Mouse (Mus musculus) lung, postnatal 10 days (tissue): ENCODE measurements around the gene Ip6k3.

Source experiments
- DNase-seq: peaks from one replicate; pipeline ENCODE4 v3.0.0; 2021

Gene Ip6k3

DNA sequence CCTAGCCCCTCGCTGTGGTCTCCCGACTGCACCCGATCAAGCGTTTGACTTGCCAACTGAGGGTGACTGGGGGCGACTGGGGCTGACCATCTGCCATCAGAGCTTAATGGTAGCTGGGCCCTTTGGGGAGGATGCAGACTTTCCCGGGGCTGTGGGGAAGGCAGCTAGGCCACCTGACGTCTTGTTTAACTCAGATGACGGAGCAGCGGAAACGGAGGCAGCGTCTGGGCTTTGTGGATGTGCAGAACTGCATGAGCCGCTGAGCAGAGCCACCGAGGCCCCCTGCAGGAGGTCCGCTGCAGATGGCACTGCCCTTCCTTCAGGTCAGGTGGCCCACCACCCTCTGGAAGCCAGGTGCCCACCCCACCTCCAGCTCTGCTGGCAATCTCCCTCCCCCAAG lies 46.3 kb downstream of the Ip6k3 start:
- no peak for DNase-seq

DNA sequence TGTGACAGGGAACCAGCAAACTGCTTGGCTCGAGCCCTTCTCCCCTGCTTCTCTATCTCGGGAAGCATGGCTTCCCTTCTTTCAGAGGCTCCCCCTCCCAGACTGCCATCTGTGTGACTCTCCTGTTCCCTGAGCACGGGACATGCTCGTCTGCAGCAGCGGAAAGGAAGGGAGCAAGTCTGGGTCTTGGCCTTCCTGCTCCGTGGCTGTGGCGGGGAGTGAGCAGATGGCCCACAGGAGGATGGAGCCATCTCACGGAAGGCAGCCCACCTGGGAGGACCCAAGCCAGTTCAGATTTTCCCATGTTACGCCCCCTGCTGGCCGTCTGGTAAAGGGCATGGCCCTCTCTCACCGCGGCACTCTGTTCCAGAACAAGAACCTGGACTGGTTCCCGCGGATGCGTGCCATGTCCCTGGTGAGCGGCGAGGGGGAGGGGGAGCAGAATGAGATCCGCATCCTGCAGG lies 47.0 kb downstream of the Ip6k3 start:
- peak; percentile 86 for DNase-seq

DNA sequence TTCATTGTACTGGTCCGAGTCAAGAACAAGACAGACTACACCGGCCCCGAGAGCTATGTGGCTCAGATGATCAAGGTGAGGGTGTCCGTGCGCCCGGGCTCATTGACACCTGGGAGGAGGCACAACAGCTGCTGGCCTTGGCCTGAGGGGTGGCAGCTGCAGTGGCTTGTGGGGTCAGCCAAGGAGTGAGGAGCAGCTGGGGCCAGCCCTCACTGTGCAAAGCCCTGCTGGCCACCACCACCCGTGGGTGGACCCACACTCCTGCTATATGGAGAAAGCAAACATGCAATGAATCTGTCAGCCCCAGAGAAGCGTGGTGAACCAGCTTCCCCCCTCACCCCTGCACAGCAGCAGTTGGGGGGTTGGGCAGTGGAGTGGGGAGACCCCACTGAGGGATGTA lies 47.6 kb downstream of the Ip6k3 start:
- DNase-seq = peak; percentile 50

DNA sequence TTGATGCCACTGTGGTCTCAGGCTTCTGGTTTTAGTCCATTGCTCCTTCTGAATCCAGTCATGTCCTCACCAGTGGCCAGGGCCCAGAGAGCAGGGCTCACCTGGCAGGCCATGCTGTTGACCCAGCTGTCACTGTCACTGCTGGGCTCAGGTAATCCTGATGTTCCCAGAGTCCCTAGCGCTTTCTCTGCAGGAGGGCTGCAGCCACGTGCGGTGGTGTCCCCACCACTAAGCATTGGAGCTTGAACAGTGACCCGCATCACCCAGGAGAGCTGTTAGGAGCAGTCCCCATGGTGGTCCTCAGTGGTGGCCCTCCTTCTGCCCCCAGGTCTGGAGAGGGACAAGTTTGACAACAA lies 48.1 kb downstream of the Ip6k3 start:
- no peak for DNase-seq

DNA sequence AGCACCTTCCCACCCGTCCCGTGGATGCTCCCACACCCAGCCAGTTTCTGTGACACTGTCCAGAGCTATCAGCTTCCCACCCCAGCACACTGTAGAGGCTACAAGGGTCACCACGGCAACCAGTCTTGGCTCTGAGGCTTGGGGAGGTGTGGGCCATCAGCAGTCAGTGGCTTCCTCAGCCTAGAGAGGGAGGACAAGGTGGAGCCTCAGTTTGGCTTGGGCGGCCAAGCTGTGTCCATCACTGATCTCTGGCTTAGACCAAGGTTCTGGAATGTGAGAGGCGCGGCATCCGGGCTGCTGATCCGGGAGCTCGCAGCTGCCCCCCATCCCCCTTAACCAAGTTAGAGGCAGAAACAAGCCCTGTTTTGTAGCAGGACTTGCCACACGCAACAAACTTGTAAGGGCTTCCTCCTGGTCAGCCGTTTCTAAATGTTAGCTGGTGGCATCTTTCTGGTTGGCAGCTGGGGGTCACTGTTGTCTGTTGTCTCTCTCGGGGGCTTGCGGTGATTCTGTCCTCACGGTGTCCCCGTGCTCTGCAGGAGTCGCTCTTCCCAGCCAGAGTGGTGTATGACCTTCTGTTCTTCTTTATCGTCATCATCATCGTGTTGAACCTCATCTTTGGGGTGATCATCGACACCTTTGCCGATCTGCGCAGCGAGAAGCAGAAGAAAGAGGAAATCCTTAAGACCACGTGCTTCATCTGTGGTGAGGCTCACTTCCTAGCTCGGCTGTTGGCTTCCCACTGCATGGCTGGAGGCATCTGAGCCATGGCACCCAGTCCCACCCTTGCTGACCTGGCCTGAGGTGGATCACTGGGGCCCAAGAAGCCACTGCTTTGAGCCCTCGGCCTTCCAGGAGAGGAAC lies 48.7 kb downstream of the Ip6k3 start:
- DNase-seq = peak; percentile 74

DNA sequence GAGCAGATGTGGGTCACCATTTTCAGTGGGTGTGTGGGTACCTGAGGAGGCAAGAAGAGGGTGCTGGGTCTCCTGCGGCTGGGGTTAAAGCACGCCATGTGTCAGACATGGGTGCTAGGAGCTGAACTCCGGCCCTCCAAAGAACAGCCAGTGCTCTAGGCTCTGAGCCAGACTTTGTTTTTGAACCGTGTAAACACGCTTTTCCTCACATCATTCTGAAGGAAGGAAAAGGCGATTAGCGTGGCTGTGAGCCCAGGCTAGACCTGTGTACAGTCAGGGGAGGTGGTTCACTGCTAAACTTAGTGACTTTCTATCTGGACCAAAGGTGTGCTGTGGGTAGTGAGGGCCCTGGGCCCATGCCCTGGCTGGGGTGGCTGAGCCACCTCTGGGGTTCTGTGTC lies 57.5 kb downstream of the Ip6k3 start:
- peak; percentile 74 for DNase-seq

DNA sequence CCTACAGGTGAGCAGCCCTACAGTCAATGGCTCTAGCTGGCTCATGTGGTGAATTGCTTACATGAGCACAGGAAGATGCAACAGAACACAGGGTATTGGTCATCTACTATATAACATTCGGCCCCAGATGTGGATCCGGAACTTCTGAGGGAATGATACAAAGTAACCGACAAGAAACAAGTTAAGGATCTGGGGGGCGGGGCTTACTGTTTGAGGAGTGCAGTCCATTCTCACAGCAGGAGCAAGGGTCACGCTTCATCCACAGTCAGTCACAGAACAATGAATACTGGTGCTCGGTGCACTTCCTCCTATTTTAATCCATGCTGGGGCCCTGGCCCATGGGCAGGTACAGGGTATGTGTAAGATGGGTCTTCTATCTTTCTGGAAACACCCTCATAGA lies 59.7 kb downstream of the Ip6k3 start:
- no peak for DNase-seq

DNA sequence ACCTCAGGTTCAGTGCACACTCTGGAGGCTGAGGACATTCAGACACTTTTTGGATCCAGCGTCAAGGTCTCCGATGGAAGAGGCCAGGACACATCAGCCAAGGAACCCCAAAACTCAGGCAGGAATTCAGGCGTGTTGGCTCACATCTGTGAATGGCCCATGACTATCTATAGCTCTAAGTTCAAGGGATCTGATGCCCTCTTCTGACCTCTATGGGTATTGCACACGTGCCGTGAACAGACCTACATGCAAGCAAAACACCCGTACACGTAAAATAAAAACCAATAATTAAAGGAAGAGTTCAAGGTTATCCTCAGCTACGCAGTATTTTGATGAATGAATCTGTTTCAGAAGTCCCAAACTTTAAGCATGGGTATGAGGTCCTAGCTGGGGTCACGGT lies 60.9 kb downstream of the Ip6k3 start:
- DNase-seq = peak; percentile 44

DNA sequence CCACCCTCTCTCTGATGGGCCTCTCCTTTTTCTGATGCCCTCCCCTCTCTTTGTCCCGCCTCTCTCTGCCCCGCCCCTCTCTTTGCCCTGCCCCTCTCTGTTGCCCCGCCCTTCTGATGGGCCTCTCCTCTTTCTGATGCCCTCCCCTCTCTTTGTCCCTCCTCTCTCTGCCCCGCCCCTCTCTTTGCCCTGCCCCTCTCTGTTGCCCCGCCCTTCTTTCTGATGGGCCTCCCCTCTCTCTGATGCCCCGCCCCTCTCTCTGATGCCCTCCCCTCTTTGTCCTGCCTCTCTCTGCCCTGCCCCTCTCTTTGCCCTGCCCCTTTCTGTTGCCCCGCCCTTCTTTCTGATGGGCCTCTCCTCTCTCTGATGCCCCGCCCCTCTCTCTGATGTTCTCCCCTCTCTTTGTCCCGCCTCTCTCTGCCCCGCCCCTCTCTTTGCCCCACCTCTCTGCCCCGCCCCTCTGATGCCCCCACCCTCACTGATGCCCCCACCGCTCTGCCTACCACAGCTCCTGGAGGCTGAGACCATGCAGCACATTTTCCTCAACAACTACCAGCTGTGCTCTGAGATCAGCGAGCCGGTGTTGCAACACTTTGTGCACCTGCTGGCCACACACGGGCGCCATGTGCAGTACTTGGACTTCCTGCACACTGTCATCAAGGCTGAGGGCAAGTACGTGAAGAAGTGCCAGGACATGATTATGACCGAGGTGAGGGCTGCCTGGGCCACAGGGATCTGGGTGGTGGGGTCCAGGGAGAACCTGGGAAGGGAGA lies 61.7 kb downstream of the Ip6k3 start:
- DNase-seq = peak; percentile 26

DNA sequence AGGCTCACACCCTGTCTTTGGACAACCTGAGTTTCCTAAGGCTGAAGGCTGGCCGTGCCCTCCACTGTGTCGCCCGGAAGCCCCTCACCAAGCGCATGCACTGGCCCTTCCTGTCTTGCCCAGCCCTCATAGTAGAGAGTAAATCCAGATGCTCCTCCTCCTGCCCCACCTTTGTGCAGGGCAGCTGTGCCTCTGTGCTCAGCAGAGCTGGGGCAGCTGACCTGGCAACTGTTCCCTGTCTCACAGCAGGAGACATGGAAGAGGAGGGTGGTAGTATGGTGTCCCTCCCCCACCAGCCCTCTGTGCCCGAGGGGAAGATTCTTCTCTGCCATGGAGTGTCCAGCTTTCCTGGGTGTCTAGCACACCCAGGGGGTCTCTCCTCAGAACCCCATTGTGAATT lies 65.9 kb downstream of the Ip6k3 start:
- no peak for DNase-seq

DNA sequence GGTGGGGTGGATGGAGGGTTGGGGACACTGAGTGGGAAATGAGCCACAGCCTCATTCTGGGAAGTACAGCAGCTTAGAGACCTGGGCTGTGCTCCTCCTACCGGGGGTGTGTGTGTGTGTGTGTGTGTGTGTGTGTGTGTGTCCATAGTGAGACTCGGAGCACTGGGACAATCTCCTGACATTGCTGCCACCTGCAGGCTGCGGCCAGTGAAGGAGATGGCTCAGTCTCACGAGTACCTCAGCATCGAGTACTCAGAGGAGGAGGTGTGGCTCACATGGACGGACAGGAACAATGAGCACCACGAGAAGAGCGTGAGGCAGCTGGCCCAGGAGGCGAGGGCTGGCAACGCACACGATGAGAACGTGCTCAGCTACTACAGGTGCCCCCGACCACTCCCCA lies 71.9 kb downstream of the Ip6k3 start:
- DNase-seq = peak; percentile 72
